Mouse (Mus musculus) liver, embryonic 16.5 days (tissue): ENCODE measurements around the gene Polq. TPM values are rescaled to one million over a fixed set of nuclear protein-coding genes. Genes with fewer than 3 reads are reported as not detected.
"Not testable (repeated sequence)": the region's sequence is repeated elsewhere in the genome, so short reads cannot be mapped to it uniquely, and the experiment has no call there.

Experiments used
- ATAC-seq: fragments of 200-750 bp; cut with Nextera tagmentation; 2 replicates; pipeline ENCODE4 v1.8.0; 2017; ENCODE audit warnings: low read depth, mild to moderate bottlenecking, moderate number of reproducible peaks, moderate library complexity
- H3K27ac ChIP-seq: fragments of 300-500 bp; sonication (generic); 2 replicates; pipeline ENCODE4 v1.5.1; 2014; ENCODE audit warnings: mild to moderate bottlenecking, low read length
- H3K27me3 ChIP-seq: fragments of 300-500 bp; sonication (generic); 2 replicates; pipeline ENCODE4 v1.6.1; 2014; ENCODE audit warnings: low read depth, low read length, mixed read lengths; ENCODE audit not compliant: control insufficient read depth, insufficient read depth
- H3K36me3 ChIP-seq: fragments of 300-500 bp; sonication (generic); 2 replicates; pipeline ENCODE4 v1.6.1; 2014; ENCODE audit warnings: mild to moderate bottlenecking; ENCODE audit not compliant: control insufficient read depth, insufficient read depth
- H3K4me1 ChIP-seq: fragments of 300-500 bp; sonication (generic); 2 replicates; pipeline ENCODE4 v1.6.1; 2014; ENCODE audit warnings: low read depth, low read length, mixed read lengths; ENCODE audit not compliant: control insufficient read depth
- H3K4me2 ChIP-seq: fragments of 300-500 bp; sonication (generic); 2 replicates; pipeline ENCODE4 v1.6.1; 2014; ENCODE audit warnings: low read depth, low read length, mixed read lengths
- H3K4me3 ChIP-seq: fragments of 300-500 bp; sonication (generic); 2 replicates; pipeline ENCODE4 v1.5.1; 2014; ENCODE audit warnings: low read depth, mild to moderate bottlenecking, low read length
- H3K9ac ChIP-seq: fragments of 300-500 bp; sonication (generic); 2 replicates; pipeline ENCODE4 v1.6.1; 2014; ENCODE audit warnings: low read depth, low read length
- H3K9me3 ChIP-seq: fragments of 300-500 bp; sonication (generic); replicated peaks from 2 replicates; pipeline ENCODE4 v1.6.1; 2016; ENCODE audit warnings: low read length; ENCODE audit not compliant: control insufficient read depth
- WGBS: fragments of 180-500 bp; shearing (Covaris S2); extraction: QIAGEN DNeasy Blood & Tissue Kit; methylation state at CpG from one replicate; pipeline ENCODE4 v1.1.7; 2014; ENCODE audit not compliant: insufficient replicate concordance; 5-methylcytosine and 5-hydroxymethylcytosine counted together
- polyA plus RNA-seq: library from polyadenylated mRNA; unstranded; fragments of >200 nt; fragmentation: Nextera tagmentation; extraction: Ambion mirVana; gene quantifications from 2 replicates; pipeline ENCODE4 v1.2.1, GENCODE M21; 2015

The Polq gene
- polyA plus RNA-seq, 1 experiment from 2014 or later: 7.6 TPM

DNA sequence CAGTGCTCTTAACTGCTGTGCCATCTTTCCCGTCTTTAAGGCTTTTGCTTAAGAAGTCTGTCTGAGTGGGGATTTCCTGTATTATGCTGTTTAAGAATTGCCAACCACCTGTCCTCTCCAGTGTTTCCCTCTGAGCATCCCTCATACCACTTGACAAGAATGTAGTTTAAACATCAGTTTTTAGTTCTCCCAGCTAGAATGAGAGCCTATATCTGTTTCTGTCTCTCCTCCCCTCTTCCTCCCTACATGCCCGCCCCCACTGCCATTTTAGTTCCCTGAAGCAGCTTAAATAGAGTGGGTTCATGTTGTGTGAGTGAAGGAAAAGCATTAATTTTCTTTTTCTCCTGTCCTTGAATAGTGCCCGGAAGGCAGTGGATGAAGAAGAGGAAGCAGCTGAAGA, 48.0 kb downstream of the Polq start:
- H3K9me3 ChIP-seq: no peaks in the 10 kb centered on the region
- H3K27ac ChIP-seq: no peak overlapping the region
- H3K4me1 ChIP-seq: no peaks in the 10 kb centered on the region
- no peak overlapping the region for H3K9ac ChIP-seq
- H3K4me2 ChIP-seq: no peak overlapping the region
- no peak for ATAC-seq
- peaks cover 29% of the 10 kb centered on the region for H3K36me3 ChIP-seq
- no peak overlapping the region for H3K4me3 ChIP-seq
- WGBS: 75% methylated on average over 3 of the region's 3 CpGs
- no peaks in the 10 kb centered on the region for H3K27me3 ChIP-seq

DNA sequence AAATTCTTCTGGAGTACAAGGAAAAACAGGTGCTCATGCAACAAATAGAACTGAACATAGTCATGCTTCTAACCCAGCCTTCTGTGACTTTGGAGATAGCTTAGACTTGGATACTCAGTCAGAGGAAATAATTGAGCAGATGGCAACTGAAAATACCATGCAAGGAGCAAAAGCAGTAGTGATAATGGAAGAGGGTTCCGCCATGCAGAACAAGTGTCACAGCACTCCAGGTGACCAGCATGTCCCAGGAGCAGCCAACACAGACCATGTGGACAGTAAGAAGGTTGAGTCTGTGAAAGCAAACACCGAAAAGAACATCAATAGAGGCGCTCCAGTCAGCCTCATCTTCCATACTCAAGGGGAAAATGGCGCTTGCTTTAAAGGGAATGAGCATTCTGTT, 49.7 kb downstream of the Polq start:
- Histone ChIP-seq H3K27me3 (no peaks in the 10 kb centered on the region), H3K4me1 (no peaks in the 10 kb centered on the region), H3K9me3 (no peaks in the 10 kb centered on the region), H3K4me2 (no peak overlapping the region), H3K27ac (no peak overlapping the region), H3K4me3 (no peak overlapping the region), H3K9ac (no peak overlapping the region), H3K36me3 (peaks cover 29% of the 10 kb centered on the region)
- 91% methylated on average over 4 of the region's 4 CpGs for WGBS
- ATAC-seq: no peak

DNA sequence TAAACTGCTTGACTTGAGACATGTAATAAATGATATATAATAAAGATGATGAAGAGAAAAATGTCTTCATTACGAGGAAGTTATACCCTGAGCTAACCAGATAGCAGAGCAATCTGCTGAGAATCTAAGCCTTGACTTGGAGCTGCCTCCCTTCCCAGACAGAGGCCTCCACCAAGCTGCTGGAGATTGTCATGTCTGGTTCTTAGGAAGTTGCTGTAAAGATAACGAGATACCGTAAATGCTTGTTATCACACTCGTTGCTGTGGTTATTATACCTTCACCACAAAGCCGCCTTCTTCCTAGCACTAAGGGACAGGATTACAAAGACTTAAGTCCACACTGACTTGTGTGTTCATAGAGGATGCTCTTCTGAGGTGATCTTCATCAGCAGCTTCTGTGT, 60.8 kb downstream of the Polq start:
- H3K36me3 ChIP-seq: peaks cover 21% of the 10 kb centered on the region
- H3K4me3 ChIP-seq: no peak overlapping the region
- ATAC-seq: no peak
- no peak overlapping the region for H3K27ac ChIP-seq
- no peak overlapping the region for H3K9ac ChIP-seq
- H3K4me2 ChIP-seq: no peak overlapping the region
- WGBS: 28% methylated on average over 5 of the region's 5 CpGs
- H3K4me1 ChIP-seq: no peaks in the 10 kb centered on the region
- no peaks in the 10 kb centered on the region for H3K9me3 ChIP-seq
- H3K27me3 ChIP-seq: no peaks in the 10 kb centered on the region

DNA sequence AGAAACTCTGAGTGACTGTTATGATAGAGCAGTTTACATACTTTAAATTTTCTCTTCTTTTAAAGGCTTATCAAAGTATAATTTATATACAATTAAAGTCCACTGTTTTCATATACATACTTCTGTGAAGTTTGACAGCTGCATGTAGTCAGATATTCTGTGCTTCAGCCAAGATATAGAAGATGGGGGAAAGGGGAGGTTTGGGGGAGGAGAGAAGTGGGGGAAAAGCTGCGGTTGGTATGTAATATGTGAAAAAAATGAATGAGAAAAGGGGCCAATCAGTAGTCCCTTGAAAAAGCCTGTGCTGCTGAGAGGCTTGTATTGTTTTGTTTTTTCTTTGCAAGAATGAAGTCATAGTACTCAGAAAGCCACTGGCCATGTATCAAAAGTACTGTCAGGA, 78.1 kb downstream of the Polq start:
- no peak for ATAC-seq
- Histone ChIP-seq H3K4me3 (no peak overlapping the region), H3K9ac (no peak overlapping the region), H3K9me3 (no peaks in the 10 kb centered on the region), H3K4me2 (no peak overlapping the region), H3K4me1 (no peaks in the 10 kb centered on the region), H3K27me3 (no peaks in the 10 kb centered on the region), H3K27ac (no peak overlapping the region), H3K36me3 (peaks cover 28% of the 10 kb centered on the region)
- WGBS: 77% methylated on average over 1 of the region's 1 CpGs

DNA sequence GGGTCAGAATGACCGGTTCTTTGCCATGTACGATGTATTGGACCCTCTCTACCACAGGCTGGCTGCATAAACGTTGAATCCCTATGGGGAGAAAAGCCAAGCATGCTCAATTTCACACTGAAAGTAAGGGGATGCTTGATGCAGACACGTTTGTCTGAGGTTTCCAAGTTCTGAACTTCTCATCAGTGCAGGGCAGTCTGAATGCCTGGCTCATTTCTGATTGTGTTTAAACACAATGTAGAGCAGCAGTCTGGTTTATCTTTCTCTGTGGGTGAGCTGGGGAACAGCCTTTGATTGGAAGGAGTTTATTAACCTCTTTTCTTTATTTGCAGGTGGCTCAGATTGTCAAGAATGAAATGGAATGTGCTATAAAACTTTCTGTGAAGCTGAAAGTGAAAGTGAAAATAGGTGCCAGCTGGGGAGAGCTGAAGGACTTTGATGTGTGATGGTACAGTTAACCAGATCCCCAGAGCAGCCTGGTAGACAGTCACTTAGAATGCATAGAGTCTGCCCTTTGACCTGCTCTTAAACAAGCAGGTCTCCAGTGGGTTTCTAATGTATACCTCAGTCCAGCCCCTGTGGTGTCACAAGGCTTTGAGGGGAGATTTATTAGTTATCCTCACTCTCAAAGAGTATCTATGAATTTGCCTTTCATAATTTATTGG, 82.7 kb downstream of the Polq start:
- no peak overlapping the region for H3K4me3 ChIP-seq
- no peak overlapping the region for H3K27ac ChIP-seq
- peaks cover 25% of the 10 kb centered on the region for H3K36me3 ChIP-seq
- no peaks in the 10 kb centered on the region for H3K9me3 ChIP-seq
- H3K4me2 ChIP-seq: no peak overlapping the region
- WGBS: 77% methylated on average over 4 of the region's 4 CpGs
- no peak for ATAC-seq
- no peaks in the 10 kb centered on the region for H3K4me1 ChIP-seq
- H3K27me3 ChIP-seq: no peaks in the 10 kb centered on the region
- no peak overlapping the region for H3K9ac ChIP-seq

DNA sequence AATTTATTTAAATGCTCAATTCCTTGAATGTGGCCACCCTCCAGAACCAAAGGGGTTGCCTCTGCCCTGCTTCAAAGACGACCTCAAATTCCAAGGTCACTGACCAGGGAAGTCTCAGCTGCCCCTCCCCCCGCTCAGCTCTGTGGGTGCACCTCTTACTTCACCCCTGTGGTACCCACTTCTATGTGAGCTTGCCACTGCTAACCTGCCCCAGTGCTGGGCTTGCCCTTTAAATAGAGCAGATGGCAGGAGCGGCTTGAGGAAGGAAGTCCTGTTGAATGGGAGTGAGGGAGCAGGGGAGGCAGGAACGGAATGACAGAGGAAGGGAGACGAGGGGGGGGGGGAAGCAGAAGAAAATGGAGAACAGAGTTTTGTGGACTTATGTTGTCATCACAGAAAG, 97.2 kb downstream of the Polq start:
- Histone ChIP-seq H3K36me3 (no peaks in the 10 kb centered on the region), H3K27me3 (no peaks in the 10 kb centered on the region), H3K27ac (no peak overlapping the region), H3K9me3 (no peaks in the 10 kb centered on the region), H3K9ac (no peak overlapping the region), H3K4me1 (no peaks in the 10 kb centered on the region), H3K4me3 (no peak overlapping the region), H3K4me2 (no peak overlapping the region)
- no peak for ATAC-seq
- WGBS: 13% methylated on average over 5 of the region's 5 CpGs

DNA sequence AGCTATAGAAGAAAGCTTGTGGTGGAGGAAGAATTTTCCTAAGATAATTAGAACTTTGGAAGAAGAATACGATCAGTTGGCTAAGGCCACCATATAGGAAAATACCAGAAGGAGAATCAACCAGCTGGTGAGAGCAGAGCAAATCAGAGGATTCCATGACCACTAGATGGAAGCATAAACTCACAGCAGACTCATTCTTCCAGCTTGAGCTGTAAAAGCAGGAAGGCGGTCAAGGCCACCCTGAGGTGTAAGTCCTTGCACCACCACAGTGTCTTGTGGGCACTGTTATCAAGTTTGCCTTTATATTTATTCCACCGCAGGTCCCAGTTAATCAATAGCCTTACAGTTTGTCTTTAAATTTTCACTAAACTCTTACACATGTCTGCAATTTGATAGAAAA, 97.7 kb downstream of the Polq start:
- no peaks in the 10 kb centered on the region for H3K9me3 ChIP-seq
- H3K36me3 ChIP-seq: no peaks in the 10 kb centered on the region
- no peak overlapping the region for H3K27ac ChIP-seq
- no peak overlapping the region for H3K9ac ChIP-seq
- no peak overlapping the region for H3K4me2 ChIP-seq
- 26% methylated on average over 3 of the region's 3 CpGs for WGBS
- ATAC-seq: 0 out of 2 replicates have a peak, but pooled peaks have one; percentile 24
- H3K27me3 ChIP-seq: no peaks in the 10 kb centered on the region
- H3K4me3 ChIP-seq: no peak overlapping the region
- no peaks in the 10 kb centered on the region for H3K4me1 ChIP-seq

DNA sequence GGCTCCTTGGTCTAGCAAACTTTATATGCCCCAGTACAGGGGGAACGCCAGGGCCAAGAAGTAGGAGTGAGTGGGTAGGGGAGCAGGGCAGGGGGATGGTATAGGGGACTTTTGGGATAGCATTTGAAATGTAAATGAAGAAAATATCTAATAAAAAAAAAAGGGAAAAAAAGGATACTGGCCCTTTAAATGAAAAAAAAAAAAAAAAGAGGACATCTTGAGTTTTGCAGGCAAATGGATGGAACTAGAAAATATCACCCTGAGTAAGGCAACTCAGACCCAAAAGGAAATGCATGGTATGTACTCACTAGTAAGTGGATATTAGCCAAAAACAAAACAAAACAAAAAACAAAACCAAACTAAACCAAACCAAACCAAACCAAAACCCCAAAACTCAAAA, 113.6 kb downstream of the Polq start:
- not testable (repeated sequence) for H3K4me1 ChIP-seq, H3K27ac ChIP-seq, H3K27me3 ChIP-seq, H3K4me2 ChIP-seq, H3K4me3 ChIP-seq, H3K36me3 ChIP-seq, H3K9me3 ChIP-seq, ATAC-seq, H3K9ac ChIP-seq
- WGBS: 62% methylated on average over 1 of the region's 1 CpGs
